Mouse (Mus musculus) T-helper 17 cell (primary cell): ENCODE measurements around the gene Abhd18.

Experiments used
- in situ Hi-C, 2 experiments: fragments of 300-600 bp; cut with MboI, MseI; formaldehyde crosslinking; loops; 1 replicate in 1 of 2; 2 replicates in 1 of 2; pipeline ENCODE4 v1.15.1; 2025; ENCODE audit warnings: high pct_unique_total_duplicates in 2 of 2

The Abhd18 gene

DNA sequence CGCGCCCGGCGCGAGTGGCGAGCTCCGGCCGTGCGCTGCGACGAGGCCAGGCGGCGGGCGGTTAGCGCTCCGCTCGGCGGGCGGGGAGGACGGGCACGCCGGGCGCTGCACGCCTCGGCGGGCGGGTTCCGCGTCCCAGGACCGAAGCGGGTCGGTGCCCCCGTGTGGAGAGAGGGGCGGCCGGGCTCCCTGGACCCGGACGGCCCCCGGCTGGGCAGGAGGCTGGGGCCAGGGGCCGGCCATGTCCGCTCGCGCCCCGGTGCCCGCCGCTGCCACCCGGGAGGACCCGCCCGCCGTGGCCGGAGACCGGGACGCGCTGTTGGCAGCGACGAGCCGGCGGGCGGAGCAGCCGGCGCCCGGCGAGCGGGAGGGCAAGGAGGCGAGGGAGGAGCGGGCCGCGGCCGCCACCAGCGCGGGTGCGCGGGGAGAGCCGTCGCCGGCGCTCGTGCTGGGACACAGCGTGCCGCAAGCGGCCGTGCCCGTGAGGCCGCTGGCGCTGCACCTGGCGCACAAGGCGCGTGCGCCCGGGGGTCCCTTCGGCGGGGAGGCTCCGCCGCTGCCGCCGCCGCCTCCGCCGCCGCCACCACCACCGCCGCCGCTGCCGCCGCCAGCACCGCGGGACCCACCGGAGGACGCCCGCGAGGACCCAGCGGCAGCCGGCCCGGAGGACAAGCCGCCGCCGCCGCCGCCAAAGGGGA lies 103.3 kb downstream of the Abhd18 start:
- in situ Hi-C loops = loop anchor here in 1 of 2 experiments (10.0 kb wide), 2 partner anchors 55 to 405 kb away; no protein-coding TSS in a partner anchor

- in situ Hi-C loops = loop anchor here in 1 of 2 experiments (10.0 kb wide), 1 partner anchor 406 kb away; no protein-coding TSS in a partner anchor
Measured at GRCm38 (mm10) chr3:40950601-40951201, 103.9 kb downstream of the Abhd18 start.

GRCm38 (mm10) chr3:40951365-40951764 lies 104.6 kb downstream of the Abhd18 start:
- in situ Hi-C loops = loop anchor here in 1 of 2 experiments (10.0 kb wide), 1 partner anchor 407 kb away; no protein-coding TSS in a partner anchor

DNA sequence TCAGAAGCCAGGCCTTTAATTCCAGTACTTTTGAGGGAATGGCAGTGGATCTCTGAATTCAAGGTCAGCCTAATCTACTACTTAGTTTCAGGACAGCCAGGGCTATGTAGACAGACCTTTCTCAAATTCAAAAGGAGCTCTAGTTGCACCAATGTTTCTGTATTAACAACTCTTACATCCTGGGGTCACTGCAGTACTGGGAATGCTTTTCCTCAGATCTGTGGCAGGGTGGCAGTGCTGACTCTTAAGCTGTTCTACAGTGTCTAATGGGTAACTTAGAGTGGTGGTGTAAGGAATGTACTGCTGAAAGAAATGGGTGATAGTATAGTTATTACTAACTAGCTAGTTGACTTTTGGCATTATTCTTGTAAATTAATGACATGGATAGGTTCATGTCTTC lies 105.8 kb downstream of the Abhd18 start:
- in situ Hi-C loops = loop anchor here in 1 of 2 experiments (10.0 kb wide), 1 partner anchor 408 kb away; no protein-coding TSS in a partner anchor

DNA sequence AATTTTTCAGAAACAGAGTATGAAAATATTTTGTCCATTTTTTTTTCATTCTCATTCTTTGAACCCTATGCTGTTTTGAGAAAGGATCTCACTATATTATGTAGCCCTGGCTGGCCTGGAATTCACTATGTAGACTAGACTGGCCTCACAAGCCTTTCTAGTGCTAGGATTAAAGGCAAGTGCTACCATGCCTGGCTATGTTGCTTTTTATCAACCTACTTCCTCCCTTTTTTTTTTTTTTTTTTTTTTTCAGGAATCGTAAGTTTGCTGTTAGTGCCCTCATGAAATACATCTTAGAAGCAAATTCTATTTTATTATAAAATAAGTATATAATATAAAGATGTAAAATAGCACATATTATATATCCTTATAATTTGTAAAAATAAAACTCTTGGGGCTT lies 108.0 kb downstream of the Abhd18 start:
- in situ Hi-C loops = loop anchor here in 1 of 2 experiments (10.0 kb wide), 1 partner anchor 410 kb away; no protein-coding TSS in a partner anchor

GRCm38 (mm10) chr3:40958831-40959230 lies 112.1 kb downstream of the Abhd18 start:
- in situ Hi-C loops = loop anchor here in 1 of 2 experiments (10.0 kb wide), 1 partner anchor 414 kb away; no protein-coding TSS in a partner anchor

DNA sequence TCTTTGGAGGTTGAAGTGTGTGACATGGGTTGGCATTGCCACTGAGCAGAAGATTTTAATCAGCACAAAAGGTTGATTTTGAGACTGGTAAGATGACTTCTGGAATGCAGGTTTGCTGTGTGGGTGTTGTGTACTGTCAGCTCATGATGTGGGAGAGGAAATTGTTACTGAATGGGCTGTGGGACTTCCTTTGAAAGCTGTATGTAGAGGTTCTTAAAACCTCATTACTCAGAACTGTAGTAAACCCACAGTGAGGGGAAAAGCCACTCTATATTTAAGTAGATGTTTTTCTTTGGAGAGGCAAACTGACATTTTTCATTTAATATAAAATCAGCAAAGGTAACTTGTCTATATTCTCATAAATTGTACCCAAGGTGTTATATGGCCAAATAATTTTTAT lies 134.0 kb downstream of the Abhd18 start:
- in situ Hi-C loops = loop anchor here in 1 of 2 experiments (25.0 kb wide), 1 partner anchor 443 kb away; the partner anchor contains the start of gene Intu

- in situ Hi-C loops = loop anchor here in 1 of 2 experiments (25.0 kb wide), 1 partner anchor 450 kb away; the partner anchor contains the start of gene Intu
Measured at GRCm38 (mm10) chr3:40987539-40987938, 140.8 kb downstream of the Abhd18 start.
